ENCODE assay signal across 22 mouse cellular contexts in the genomic region with DNA sequence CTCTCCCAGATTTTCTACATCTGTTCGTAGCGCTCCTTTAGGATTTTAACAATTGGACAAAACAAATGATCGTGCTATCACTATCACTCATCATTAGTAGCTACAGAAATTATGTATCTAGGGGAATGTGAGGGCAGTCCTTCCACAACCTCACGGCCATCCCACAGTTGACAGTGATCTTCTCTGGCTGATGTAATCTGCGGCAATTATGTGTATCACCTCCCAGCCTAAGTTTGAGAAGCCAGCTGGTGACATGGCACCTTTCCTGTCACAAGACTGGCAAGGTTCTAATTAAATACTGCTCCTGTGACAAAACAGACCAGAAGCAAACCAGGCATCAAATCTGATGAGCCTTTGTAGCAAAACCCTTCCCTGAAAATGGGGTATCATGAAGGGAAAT. TPM values are rescaled to one million over a fixed set of nuclear protein-coding genes. Genes with fewer than 3 reads are reported as not detected.
"Had no signal": no experiment of that assay in that cellular context is flagged by ENCODE, and none has a peak within 500 bp of the region (broad histone marks: within the 10 kb centered on the region; RNA-seq: fewer than 3 reads in every experiment).

No protein-coding gene starts in this region.

- ATAC-seq: midbrain, embryonic 15.5 days had no signal

- H3K27ac ChIP-seq: left cerebral cortex, adult 2 months; limb, embryonic 15.5 days; liver, embryonic 15.5 days; midbrain, embryonic 10.5 days; midbrain, embryonic 15.5 days; stomach, embryonic 15.5 days had no signal

- H3K4me1 ChIP-seq: liver, embryonic 15.5 days; midbrain, embryonic 10.5 days had no signal

- H3K9me3 ChIP-seq: limb, embryonic 15.5 days; liver, embryonic 15.5 days; midbrain, embryonic 10.5 days; midbrain, embryonic 15.5 days; stomach, embryonic 15.5 days had no signal

- H3K9ac ChIP-seq: limb, embryonic 15.5 days; liver, embryonic 15.5 days; lung, embryonic 14.5 days; midbrain, embryonic 15.5 days; stomach, embryonic 15.5 days had no signal

- H3K27me3 ChIP-seq: limb, embryonic 15.5 days; liver, embryonic 15.5 days; midbrain, embryonic 15.5 days; stomach, embryonic 15.5 days had no signal

- DNase-seq: kidney, adult 8-10 months; kidney, postnatal 25 days; lung, embryonic 14.5 days; lung, postnatal 10 days; lung, postnatal 4 days; right cerebral cortex, postnatal 14 days; thymus, adult 2 months; thymus, postnatal 36 days had no signal

- H3K4me2 ChIP-seq: limb, embryonic 15.5 days; liver, embryonic 15.5 days; lung, embryonic 14.5 days; midbrain, embryonic 15.5 days; stomach, embryonic 15.5 days had no signal

- H3K4me3 ChIP-seq: left cerebral cortex, adult 2 months; limb, embryonic 15.5 days; liver, embryonic 15.5 days; midbrain, embryonic 10.5 days; midbrain, embryonic 15.5 days; stomach, embryonic 15.5 days had no signal

RNA-seq across cellular contexts. Expression of a gene that starts 28.3 kb away (rescaled TPM):
- total RNA-seq: layer of hippocampus, postnatal 25 days; left cerebral cortex, adult 2 months; left cerebral cortex, postnatal 25 days; megakaryocyte, adult 5-6 weeks had no signal
- polyA plus RNA-seq: kidney, embryonic 16.5 days; limb, embryonic 11.5 days; limb, embryonic 15.5 days; liver, embryonic 15.5 days; lung, embryonic 14.5 days; midbrain, embryonic 10.5 days; midbrain, embryonic 15.5 days; neural tube, embryonic 14.5 days; spleen, adult 2 months; stomach, embryonic 15.5 days had no signal

RNA-seq across cellular contexts. Expression of a gene that starts 46.0 kb away (rescaled TPM):
- total RNA-seq: megakaryocyte, adult 5-6 weeks had no signal
- polyA plus RNA-seq: liver, embryonic 15.5 days; lung, embryonic 14.5 days; spleen, adult 2 months; stomach, embryonic 15.5 days; testis, adult 2 months had no signal
